Mouse (Mus musculus) G1E (cell line): ENCODE measurements around the gene Arl14. TPM values are rescaled to one million over a fixed set of nuclear protein-coding genes. Genes with fewer than 3 reads are reported as not detected.
"Not testable (repeated sequence)": the region's sequence is repeated elsewhere in the genome, so short reads cannot be mapped to it uniquely, and the experiment has no call there.

Experiments
- ATAC-seq: 2 replicates; pipeline ENCODE4 v1.8.0; 2016; ENCODE audit warnings: mild to moderate bottlenecking; ENCODE audit not compliant: insufficient number of reproducible peaks, poor library complexity, low FRiP score, severe bottlenecking; ENCODE audit errors: extremely low read depth
- DNase-seq: peaks from one replicate; pipeline ENCODE4 v3.0.0; 2012; ENCODE audit warnings: low spot score
- H3K27me3 ChIP-seq: 2 replicates; pipeline ENCODE4 v1.6.1; 2012; ENCODE audit warnings: mild to moderate bottlenecking, low read length, inconsistent platforms; ENCODE audit not compliant: insufficient read depth
- H3K36me3 ChIP-seq: replicated peaks from 2 replicates; pipeline ENCODE3; 2012; ENCODE audit warnings: mild to moderate bottlenecking, inconsistent platforms
- H3K4me1 ChIP-seq: 2 replicates; pipeline ENCODE4 v1.6.1; 2012; ENCODE audit warnings: low read depth, low read length, inconsistent platforms, mixed read lengths; ENCODE audit not compliant: insufficient read depth
- H3K4me3 ChIP-seq: 2 replicates; pipeline ENCODE4 v1.5.1; 2012; ENCODE audit warnings: low read depth, mild to moderate bottlenecking, inconsistent platforms, low read length, moderate library complexity, mixed read lengths
- H3K9me3 ChIP-seq: replicated peaks from 2 replicates; pipeline ENCODE4 v1.6.1; 2012; ENCODE audit warnings: inconsistent platforms
- CTCF ChIP-seq: IDR thresholded peaks from 2 replicates; pipeline ENCODE4 v1.5.1; 2012; ENCODE audit warnings: low read depth, low read length, inconsistent platforms, mixed read lengths
- GATA1 ChIP-seq: IDR thresholded peaks from 2 replicates; pipeline ENCODE4 v1.6.1; 2012; ENCODE audit warnings: borderline replicate concordance, low read length, inconsistent platforms, mixed read lengths
- GATA2 ChIP-seq: IDR thresholded peaks from 2 replicates; pipeline ENCODE4 v1.6.1; 2012; ENCODE audit warnings: low read depth, low read length, inconsistent platforms, borderline replicate concordance
- POLR2AphosphoS5 ChIP-seq: IDR thresholded peaks from 2 replicates; pipeline ENCODE4 v1.6.1; 2012; ENCODE audit warnings: low read depth, low read length, inconsistent platforms; ENCODE audit not compliant: insufficient replicate concordance
- TAL1 ChIP-seq: conservative IDR thresholded peaks from 2 replicates; pipeline ENCODE4 v1.6.1; 2012; ENCODE audit warnings: low read depth, low read length, inconsistent platforms, mixed read lengths
- polyA plus RNA-seq: library from polyadenylated mRNA; stranded (reverse); fragments of >175 nt; gene quantifications from 2 replicates; pipeline ENCODE4 v1.2.3, GENCODE M21; 2012
- total RNA-seq, 2 experiments: library from RNA; stranded (forward) in 1 of 2; stranded (reverse) in 1 of 2; fragments of 200-1000 nt in 1 of 2; fragments of >200 nt in 1 of 2; fragmentation: Nextera tagmentation in 1 of 2; gene quantifications; 2 replicates each; pipeline ENCODE4 v1.2.3; 2014 to 2017

Gene Arl14
- total and polyA plus RNA-seq, 3 experiments = not detected

- H3K27me3 ChIP-seq = peaks cover 5% of the 10 kb centered on the region; the same call in 1 of the 2 replicates
- H3K36me3 ChIP-seq = no peaks in the 10 kb centered on the region
- H3K9me3 ChIP-seq = no peaks in the 10 kb centered on the region
- ATAC-seq (no peak), DNase-seq (no peak)
- TF ChIP-seq CTCF (no peak), GATA1 (no peak), POLR2AphosphoS5 (no peak), TAL1 (no peak), GATA2 (no peak)
- H3K4me3 ChIP-seq = no peak overlapping the region
- peaks cover 5% of the 10 kb centered on the region for H3K4me1 ChIP-seq
Measured at GRCm38 (mm10) chr3:69253096-69253866, 31.1 kb downstream of the Arl14 start.

GRCm38 (mm10) chr3:69254676-69255075 is 32.5 kb downstream of the Arl14 start:
- Histone ChIP-seq H3K27me3 (peaks cover 11% of the 10 kb centered on the region), H3K4me3 (no peak overlapping the region), H3K36me3 (no peaks in the 10 kb centered on the region), H3K4me1 (peaks cover 5% of the 10 kb centered on the region), H3K9me3 (no peaks in the 10 kb centered on the region)
- no peak for DNase-seq
- no peak for ATAC-seq
- TF ChIP-seq TAL1 = no peak
- no peak for TF ChIP-seq GATA2

GRCm38 (mm10) chr3:69257049-69257699 is 35.0 kb downstream of the Arl14 start:
- TF ChIP-seq CTCF (no peak), POLR2AphosphoS5 (no peak), GATA2 (no peak), GATA1 (no peak), TAL1 (no peak)
- no peak overlapping the region for H3K4me3 ChIP-seq
- no peaks in the 10 kb centered on the region for H3K4me1 ChIP-seq
- H3K36me3 ChIP-seq = no peaks in the 10 kb centered on the region
- H3K9me3 ChIP-seq = no peaks in the 10 kb centered on the region; the same call in 1 of the 2 replicates
- ATAC-seq = peak; percentile 34; the same call in 1 of the 2 replicates
- DNase-seq = peak; percentile 14
- peaks cover 17% of the 10 kb centered on the region for H3K27me3 ChIP-seq

GRCm38 (mm10) chr3:69263010-69263643 is 40.9 kb downstream of the Arl14 start:
- H3K4me3 ChIP-seq = no peak overlapping the region
- no peak for ATAC-seq
- no peaks in the 10 kb centered on the region for H3K4me1 ChIP-seq

GRCm38 (mm10) chr3:69264299-69264698 is 42.1 kb downstream of the Arl14 start:
- H3K27me3 ChIP-seq, ATAC-seq, H3K36me3 ChIP-seq: not testable (repeated sequence)

More at GRCm38 (mm10) chr3:69263010-69263643, 40.9 kb downstream of the Arl14 start:
- Histone ChIP-seq H3K9me3 (no peaks in the 10 kb centered on the region; the same call in 1 of the 2 replicates), H3K27me3 (peaks cover 15% of the 10 kb centered on the region), H3K36me3 (no peaks in the 10 kb centered on the region)
- TF ChIP-seq POLR2AphosphoS5 (no peak), GATA2 (no peak), GATA1 (no peak), TAL1 (no peak), CTCF (no peak)
- DNase-seq = no peak

GRCm38 (mm10) chr3:69271812-69272211 is 49.6 kb downstream of the Arl14 start:
- Histone ChIP-seq H3K9me3 (no peaks in the 10 kb centered on the region), H3K27me3 (peaks cover 7% of the 10 kb centered on the region), H3K36me3 (no peaks in the 10 kb centered on the region), H3K4me3 (no peak overlapping the region), H3K4me1 (no peaks in the 10 kb centered on the region; the same call in 1 of the 2 replicates)
- TF ChIP-seq TAL1 (no peak), GATA1 (no peak), POLR2AphosphoS5 (no peak), CTCF (no peak), GATA2 (no peak)
- no peak for DNase-seq
- ATAC-seq = no peak

More at GRCm38 (mm10) chr3:69264299-69264698, 42.1 kb downstream of the Arl14 start:
- DNase-seq, H3K4me3 ChIP-seq, H3K4me1 ChIP-seq, H3K9me3 ChIP-seq: not testable (repeated sequence)

Other genes with a start within 250 kb of the Arl14 start
- gene Ift80, start 217.8 kb upstream of the Arl14 start, total RNA-seq (2014; fragmentation: Nextera tagmentation) = 21.7 and 66.1 TPM in 2 replicates
- 14.8 and 17.6 TPM in 2 replicates for gene Ift80, start 217.8 kb upstream of the Arl14 start, total RNA-seq (2017)
- 0.32 and 0.56 TPM in 2 replicates for gene Ift80, start 217.8 kb upstream of the Arl14 start, polyA plus RNA-seq
- 591 and 614 TPM in 2 replicates for gene Smc4, start 217.7 kb upstream of the Arl14 start, total RNA-seq (2014; fragmentation: Nextera tagmentation)
- gene Smc4, start 217.7 kb upstream of the Arl14 start, total RNA-seq (2017) = 364 and 430 TPM in 2 replicates
- gene Smc4, start 217.7 kb upstream of the Arl14 start, polyA plus RNA-seq = 98.6 and 99.9 TPM in 2 replicates
- 126 and 158 TPM in 2 replicates for gene Trim59, start 177.7 kb upstream of the Arl14 start, total RNA-seq (2014; fragmentation: Nextera tagmentation)
- gene Trim59, start 177.7 kb upstream of the Arl14 start, total RNA-seq (2017) = 32.8 and 35.7 TPM in 2 replicates
- gene Trim59, start 177.7 kb upstream of the Arl14 start, polyA plus RNA-seq = 9.6 and 11.1 TPM in 2 replicates
- gene Kpna4, start 95.3 kb upstream of the Arl14 start, total RNA-seq (2014; fragmentation: Nextera tagmentation) = 126 and 138 TPM in 2 replicates
- gene Kpna4, start 95.3 kb upstream of the Arl14 start, total RNA-seq (2017) = 52.4 and 66.7 TPM in 2 replicates
- 14.4 and 15.6 TPM in 2 replicates for gene Kpna4, start 95.3 kb upstream of the Arl14 start, polyA plus RNA-seq
- gene Ppm1l, start 94.4 kb downstream of the Arl14 start, total RNA-seq (2014; fragmentation: Nextera tagmentation) = 12.8 and 16.6 TPM in 2 replicates
- 4.2 and 5.6 TPM in 2 replicates for gene Ppm1l, start 94.4 kb downstream of the Arl14 start, total RNA-seq (2017)
- gene Ppm1l, start 94.4 kb downstream of the Arl14 start, polyA plus RNA-seq = 1.5 TPM in 2 replicates